Mouse (Mus musculus): Measurements from ENCODE around the gene Vcp.
A peak's percentile ranks its signal among the peaks of the same experiment; 100 is the strongest.

The Vcp gene

GRCm38 (mm10) chr4:43000141-43000986 lies at the start of gene Vcp:
TSS of gene Vcp (minus strand) at chr4:43000507.
- peak; percentile 98 for DNase-seq (ENCODE audit: low spot score in 2 of 2)

GRCm38 (mm10) chr4:43047231-43047630 lies 46.9 kb upstream of the Vcp start:
- peak in 1 of 2 experiments; percentile 58 for DNase-seq (ENCODE audit: low spot score in 2 of 2)

- DNase-seq (ENCODE audit: low spot score in 2 of 2) = no peak
These were observed 46.3 kb upstream of the Vcp start for GRCm38 (mm10) chr4:43046607-43047006.

- DNase-seq (ENCODE audit: low spot score in 2 of 2) = peak; percentile 84 to 88
These were observed 45.5 kb upstream of the Vcp start, which contains the start of gene Fam214b for GRCm38 (mm10) chr4:43045659-43046302. TSS of gene Fam214b (minus strand) at chr4:43046220.

GRCm38 (mm10) chr4:43045285-43045658 lies 45.0 kb upstream of the Vcp start:
- no peak for DNase-seq (ENCODE audit: low spot score in 2 of 2)

GRCm38 (mm10) chr4:43044673-43045072 lies 44.4 kb upstream of the Vcp start:
- DNase-seq (ENCODE audit: low spot score in 2 of 2) = no peak

GRCm38 (mm10) chr4:43043644-43044357 lies 43.5 kb upstream of the Vcp start:
- peak in 1 of 2 experiments; percentile 54 for DNase-seq (ENCODE audit: low spot score in 2 of 2)

GRCm38 (mm10) chr4:43040881-43041547 lies 40.7 kb upstream of the Vcp start:
- DNase-seq (ENCODE audit: low spot score in 2 of 2) = no peak

- DNase-seq (ENCODE audit: low spot score in 2 of 2) = peak; percentile 93 to 95
These were observed 39.8 kb upstream of the Vcp start for GRCm38 (mm10) chr4:43040114-43040572.

GRCm38 (mm10) chr4:43039609-43040008 lies 39.3 kb upstream of the Vcp start:
- no peak for DNase-seq (ENCODE audit: low spot score in 2 of 2)

- peak in 1 of 2 experiments; percentile 56 for DNase-seq (ENCODE audit: low spot score in 2 of 2)
These were observed 38.5 kb upstream of the Vcp start for GRCm38 (mm10) chr4:43038567-43039495.

GRCm38 (mm10) chr4:43037860-43038566 lies 37.7 kb upstream of the Vcp start:
- peak; percentile 52 to 69 for DNase-seq (ENCODE audit: low spot score in 2 of 2)

GRCm38 (mm10) chr4:43036356-43036755 lies 36.0 kb upstream of the Vcp start:
- DNase-seq (ENCODE audit: low spot score in 2 of 2) = no peak

- no peak for DNase-seq (ENCODE audit: low spot score in 2 of 2)
These were observed 35.5 kb upstream of the Vcp start for GRCm38 (mm10) chr4:43035851-43036250.

- no peak for DNase-seq (ENCODE audit: low spot score in 2 of 2)
These were observed 33.2 kb upstream of the Vcp start for GRCm38 (mm10) chr4:43033481-43033880.

- DNase-seq (ENCODE audit: low spot score in 2 of 2) = no peak
These were observed 32.2 kb upstream of the Vcp start for GRCm38 (mm10) chr4:43032501-43032900.

- peak; percentile 82 to 88 for DNase-seq (ENCODE audit: low spot score in 2 of 2)
These were observed 31.1 kb upstream of the Vcp start, which contains the start of gene Stoml2 for GRCm38 (mm10) chr4:43031237-43031995. TSS of gene Stoml2 (minus strand) at chr4:43031710.

GRCm38 (mm10) chr4:43030780-43031230 lies 30.5 kb upstream of the Vcp start:
- no peak for DNase-seq (ENCODE audit: low spot score in 2 of 2)

- DNase-seq (ENCODE audit: low spot score in 2 of 2) = no peak
These were observed 30.0 kb upstream of the Vcp start for GRCm38 (mm10) chr4:43030352-43030751.

Data from spleen, postnatal 14 days (tissue).